Mouse (Mus musculus): Measurements from ENCODE around the gene BC051665. TPM values are rescaled to one million over a fixed set of nuclear protein-coding genes. Genes with fewer than 3 reads are reported as not detected.

BC051665 gene
- polyA plus RNA-seq, 1 experiment from 2014 or later = not detected

DNA sequence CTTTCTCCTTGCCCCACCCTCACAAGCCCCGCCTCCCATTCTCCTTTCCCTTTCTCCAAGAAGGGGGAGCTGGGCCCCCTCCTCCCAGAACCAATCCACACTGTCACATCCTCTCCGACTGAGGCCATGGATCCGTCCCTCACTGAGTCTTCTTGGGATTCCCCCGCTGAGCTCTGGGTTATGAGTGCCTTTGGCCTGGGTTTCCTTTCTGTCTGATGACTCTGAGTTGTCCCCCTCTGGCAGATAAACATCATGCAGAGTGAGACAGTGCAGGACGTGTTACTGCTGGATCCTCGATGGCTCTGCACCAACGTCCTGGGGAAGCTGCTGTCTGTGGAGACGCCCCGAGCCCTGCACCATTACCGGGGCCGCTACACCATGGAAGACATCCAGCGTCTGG, 25.8 kb downstream of the BC051665 start:
- Histone ChIP-seq H3K27ac (replicated peaks) (no peak overlapping the region), H3K9me3 (replicated peaks) (no peaks in the 10 kb centered on the region), H3K4me1 (replicated peaks) (no peaks in the 10 kb centered on the region), H3K9ac (no peak overlapping the region), H3K4me2 (no peak overlapping the region), H3K27me3 (no peaks in the 10 kb centered on the region), H3K4me3 (replicated peaks) (no peak overlapping the region), H3K36me3 (replicated peaks) (peaks cover 18% of the 10 kb centered on the region; the same call in 1 of the 2 replicates)
- WGBS (ENCODE audit: insufficient replicate concordance) = 78% methylated on average over 12 of the region's 12 CpGs
- ATAC-seq (ENCODE audit: insufficient read depth) = no peak

DNA sequence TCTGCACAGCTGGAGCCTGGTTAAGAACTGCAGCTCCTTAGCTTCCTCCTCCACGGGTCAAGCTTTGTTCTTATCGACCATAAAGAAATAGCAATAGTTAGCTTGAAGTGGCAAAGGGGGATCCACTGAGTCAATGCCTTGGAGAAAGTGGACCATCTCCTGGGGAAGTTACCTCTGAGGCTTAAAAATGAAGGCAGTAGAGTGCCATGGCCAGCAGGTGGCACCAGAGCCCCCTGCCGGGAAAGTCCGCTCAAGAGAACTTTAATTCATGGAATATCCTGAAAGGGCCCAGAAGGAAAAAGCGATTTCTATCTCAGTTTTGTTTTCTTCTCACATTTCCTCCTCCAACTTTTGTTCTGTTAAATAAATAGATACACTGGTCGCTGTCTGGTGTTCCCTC, 27.0 kb downstream of the BC051665 start:
- 35% methylated on average over 6 of the region's 6 CpGs for WGBS (ENCODE audit: insufficient replicate concordance)
- Histone ChIP-seq H3K27me3 (no peaks in the 10 kb centered on the region), H3K4me1 (replicated peaks) (no peaks in the 10 kb centered on the region), H3K27ac (replicated peaks) (no peak overlapping the region), H3K9ac (no peak overlapping the region), H3K36me3 (replicated peaks) (peaks cover 18% of the 10 kb centered on the region; the same call in 1 of the 2 replicates), H3K4me2 (no peak overlapping the region), H3K9me3 (replicated peaks) (no peaks in the 10 kb centered on the region), H3K4me3 (replicated peaks) (no peak overlapping the region)
- no peak for ATAC-seq (ENCODE audit: insufficient read depth)

DNA sequence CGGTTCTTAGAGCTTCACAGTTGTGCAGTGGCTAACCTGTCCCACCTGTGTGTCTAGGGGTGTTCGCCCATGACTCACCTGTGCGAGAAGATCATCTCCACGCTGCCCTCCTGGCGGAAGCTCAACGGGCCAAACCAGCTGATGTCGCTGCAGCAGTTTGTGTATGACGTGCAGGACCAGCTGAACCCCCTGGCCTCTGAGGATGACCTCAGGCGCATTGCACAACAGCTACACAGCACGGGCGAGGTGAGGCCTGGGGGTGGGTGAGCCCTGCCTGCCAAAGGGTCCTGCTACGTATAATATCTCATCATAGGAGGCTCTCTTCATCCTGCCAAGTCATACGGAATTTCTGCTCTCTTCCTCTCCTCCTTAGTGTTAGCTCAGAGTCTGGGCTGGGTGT, 28.9 kb downstream of the BC051665 start:
- Histone ChIP-seq H3K4me3 (replicated peaks) (no peak overlapping the region), H3K4me2 (no peak overlapping the region), H3K36me3 (replicated peaks) (peaks cover 34% of the 10 kb centered on the region), H3K9ac (no peak overlapping the region), H3K27me3 (no peaks in the 10 kb centered on the region), H3K27ac (replicated peaks) (no peak overlapping the region), H3K9me3 (replicated peaks) (no peaks in the 10 kb centered on the region), H3K4me1 (replicated peaks) (no peaks in the 10 kb centered on the region)
- no peak for ATAC-seq (ENCODE audit: insufficient read depth)
- WGBS (ENCODE audit: insufficient replicate concordance) = 70% methylated on average over 13 of the region's 13 CpGs

DNA sequence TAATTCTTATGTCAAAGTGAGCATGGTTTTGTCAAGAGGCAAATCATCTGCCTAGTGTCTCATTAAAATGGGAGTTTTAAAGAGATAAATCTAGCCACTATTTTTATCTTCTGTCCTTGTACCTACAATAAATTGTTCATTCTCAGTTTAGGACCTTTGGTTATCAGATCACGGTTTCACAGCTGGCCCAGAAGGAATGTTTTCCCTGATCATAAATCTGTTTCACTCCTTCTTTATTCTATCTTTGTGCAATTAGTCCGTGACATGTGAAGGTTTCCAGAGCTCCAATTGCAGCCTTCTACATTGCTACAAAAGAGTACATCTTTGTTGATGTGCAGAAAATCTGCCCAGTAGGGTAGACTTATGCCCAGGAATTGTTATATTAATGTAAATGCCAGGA, 30.9 kb downstream of the BC051665 start:
- Histone ChIP-seq H3K27me3 (no peaks in the 10 kb centered on the region), H3K4me2 (no peak overlapping the region), H3K9me3 (replicated peaks) (no peaks in the 10 kb centered on the region), H3K9ac (no peak overlapping the region), H3K4me1 (replicated peaks) (no peaks in the 10 kb centered on the region), H3K36me3 (replicated peaks) (peaks cover 31% of the 10 kb centered on the region), H3K27ac (replicated peaks) (no peak overlapping the region), H3K4me3 (replicated peaks) (no peak overlapping the region)
- no peak for ATAC-seq (ENCODE audit: insufficient read depth)
- WGBS (ENCODE audit: insufficient replicate concordance) = 48% methylated on average over 2 of the region's 2 CpGs

DNA sequence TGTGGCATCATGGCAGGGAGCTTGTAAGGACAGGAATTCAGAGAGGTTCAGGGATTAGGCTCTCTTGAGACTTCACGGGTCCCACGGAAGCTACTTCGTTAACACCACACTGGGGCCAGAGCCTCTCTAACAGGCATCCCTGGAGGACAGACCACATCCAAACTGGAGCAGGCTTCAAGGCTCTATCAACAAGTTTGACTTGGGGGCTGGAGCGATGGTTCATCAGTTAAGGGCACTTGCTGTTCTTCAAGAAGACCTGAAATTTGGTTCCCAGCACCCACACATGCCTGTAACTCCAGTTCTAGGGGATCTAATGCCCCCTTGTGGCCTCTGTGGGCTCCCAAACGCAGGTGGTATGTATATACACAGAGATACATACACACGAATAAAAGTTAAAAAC, 32.9 kb downstream of the BC051665 start:
- H3K4me3 ChIP-seq (replicated peaks) = no peak overlapping the region
- no peak overlapping the region for H3K9ac ChIP-seq
- no peak overlapping the region for H3K4me2 ChIP-seq
- no peak overlapping the region for H3K27ac ChIP-seq (replicated peaks)
- H3K27me3 ChIP-seq = no peaks in the 10 kb centered on the region
- no peaks in the 10 kb centered on the region for H3K9me3 ChIP-seq (replicated peaks)
- no peaks in the 10 kb centered on the region for H3K4me1 ChIP-seq (replicated peaks)
- WGBS (ENCODE audit: insufficient replicate concordance) = 84% methylated on average over 6 of the region's 6 CpGs
- ATAC-seq (ENCODE audit: insufficient read depth) = no peak
- peaks cover 38% of the 10 kb centered on the region for H3K36me3 ChIP-seq (replicated peaks)

DNA sequence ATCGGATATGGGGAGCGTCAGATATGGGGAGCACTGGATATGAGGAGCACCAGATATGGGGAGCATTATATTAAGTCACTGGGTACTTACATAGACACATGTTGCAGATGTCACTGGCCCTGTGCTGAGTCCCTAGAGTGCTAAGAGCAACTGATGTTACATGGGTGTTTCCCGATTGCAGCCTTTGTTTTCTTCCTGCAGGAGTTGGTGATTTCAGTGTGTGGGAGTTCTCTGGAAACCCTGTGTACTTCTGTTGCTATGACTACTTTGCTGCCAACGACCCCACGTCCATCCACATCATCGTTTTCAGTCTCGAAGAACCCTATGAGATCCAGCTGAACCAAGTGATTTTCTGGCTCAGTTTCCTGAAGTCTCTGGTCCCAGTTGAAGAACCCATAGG, 35.2 kb downstream of the BC051665 start:
- H3K4me1 ChIP-seq (replicated peaks) = peaks cover 16% of the 10 kb centered on the region
- no peak overlapping the region for H3K4me2 ChIP-seq
- H3K9ac ChIP-seq = no peak overlapping the region
- H3K36me3 ChIP-seq (replicated peaks) = peaks cover 46% of the 10 kb centered on the region
- H3K27ac ChIP-seq (replicated peaks) = no peak overlapping the region
- no peaks in the 10 kb centered on the region for H3K9me3 ChIP-seq (replicated peaks)
- WGBS (ENCODE audit: insufficient replicate concordance) = 71% methylated on average over 7 of the region's 7 CpGs
- no peak overlapping the region for H3K4me3 ChIP-seq (replicated peaks)
- no peak for ATAC-seq (ENCODE audit: insufficient read depth)
- no peaks in the 10 kb centered on the region for H3K27me3 ChIP-seq

DNA sequence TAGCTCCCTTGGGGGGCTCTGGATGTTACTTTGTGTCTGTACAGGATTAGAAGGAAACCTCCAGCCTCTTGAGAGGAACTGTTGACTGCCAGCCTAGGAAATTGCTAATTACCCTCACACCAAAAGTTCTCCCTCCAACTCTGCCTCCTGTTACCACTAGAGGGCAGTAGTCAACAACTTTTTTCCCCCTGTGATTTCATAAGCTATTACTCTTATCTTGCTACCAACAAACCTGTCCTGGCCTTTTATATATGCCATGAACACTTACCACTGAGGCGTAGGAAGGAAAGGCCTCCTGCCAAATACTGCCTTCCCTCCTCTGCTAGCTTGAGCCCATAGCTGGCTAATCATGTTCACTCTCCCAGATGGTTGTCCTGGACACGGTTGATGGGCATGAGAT, 37.6 kb downstream of the BC051665 start:
- H3K9ac ChIP-seq = no peak overlapping the region
- H3K4me2 ChIP-seq = no peak overlapping the region
- no peak overlapping the region for H3K27ac ChIP-seq (replicated peaks)
- H3K9me3 ChIP-seq (replicated peaks) = no peaks in the 10 kb centered on the region
- 67% methylated on average over 2 of the region's 2 CpGs for WGBS (ENCODE audit: insufficient replicate concordance)
- H3K4me3 ChIP-seq (replicated peaks) = no peak overlapping the region
- no peak for ATAC-seq (ENCODE audit: insufficient read depth)
- H3K4me1 ChIP-seq (replicated peaks) = peaks cover 40% of the 10 kb centered on the region
- H3K27me3 ChIP-seq = no peaks in the 10 kb centered on the region
- peaks cover 41% of the 10 kb centered on the region for H3K36me3 ChIP-seq (replicated peaks)

DNA sequence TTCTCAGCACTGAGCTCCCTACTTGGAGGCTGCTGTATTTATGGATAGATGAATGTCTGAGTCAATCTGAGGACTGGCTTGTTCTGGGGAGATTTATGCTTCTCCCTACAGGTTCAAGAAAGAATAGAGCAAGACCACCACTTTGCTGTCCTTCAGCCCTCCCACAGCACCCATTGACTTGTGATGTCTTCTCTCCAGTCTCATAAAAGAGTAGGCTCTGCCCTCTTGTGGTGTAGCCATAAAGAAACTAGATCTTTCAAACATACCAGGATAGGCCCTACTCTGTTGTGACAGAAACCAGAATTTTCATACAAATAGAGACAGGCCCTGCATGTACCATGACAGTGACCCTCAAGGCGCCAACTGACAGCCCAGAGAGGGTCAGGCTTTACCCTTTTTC, 39.0 kb downstream of the BC051665 start:
- Histone ChIP-seq H3K27ac (replicated peaks) (no peak overlapping the region), H3K27me3 (no peaks in the 10 kb centered on the region), H3K9ac (no peak overlapping the region), H3K4me2 (no peak overlapping the region), H3K36me3 (replicated peaks) (peaks cover 28% of the 10 kb centered on the region), H3K9me3 (replicated peaks) (no peaks in the 10 kb centered on the region), H3K4me3 (replicated peaks) (no peak overlapping the region), H3K4me1 (replicated peaks) (peaks cover 53% of the 10 kb centered on the region)
- no peak for ATAC-seq (ENCODE audit: insufficient read depth)
- 72% methylated on average over 1 of the region's 1 CpGs for WGBS (ENCODE audit: insufficient replicate concordance)

DNA sequence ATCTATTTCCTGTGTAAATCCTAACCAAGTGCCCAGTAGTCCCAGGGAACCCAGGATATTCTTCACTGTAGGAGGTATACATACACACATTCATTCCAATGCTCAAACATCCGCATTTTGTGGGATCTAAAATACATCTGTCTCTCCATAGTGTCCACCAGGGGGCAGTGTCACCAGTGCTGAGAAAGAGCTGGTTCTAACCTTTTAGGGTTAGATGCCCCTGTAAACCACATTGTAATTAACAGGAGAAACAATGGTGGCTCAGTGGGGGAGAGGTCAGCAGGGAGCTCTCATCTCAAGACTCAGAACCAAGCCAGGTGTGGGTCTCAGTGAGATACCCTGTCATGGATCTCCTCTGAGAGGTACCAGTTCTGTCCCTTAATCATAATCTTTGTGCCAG, 39.9 kb downstream of the BC051665 start:
- Histone ChIP-seq H3K27me3 (no peaks in the 10 kb centered on the region), H3K27ac (replicated peaks) (no peak overlapping the region), H3K9me3 (replicated peaks) (no peaks in the 10 kb centered on the region), H3K4me3 (replicated peaks) (no peak overlapping the region), H3K9ac (no peak overlapping the region), H3K4me2 (no peak overlapping the region), H3K4me1 (replicated peaks) (peaks cover 55% of the 10 kb centered on the region), H3K36me3 (replicated peaks) (peaks cover 26% of the 10 kb centered on the region)
- 40% methylated on average over 1 of the region's 1 CpGs for WGBS (ENCODE audit: insufficient replicate concordance)
- ATAC-seq (ENCODE audit: insufficient read depth) = no peak

DNA sequence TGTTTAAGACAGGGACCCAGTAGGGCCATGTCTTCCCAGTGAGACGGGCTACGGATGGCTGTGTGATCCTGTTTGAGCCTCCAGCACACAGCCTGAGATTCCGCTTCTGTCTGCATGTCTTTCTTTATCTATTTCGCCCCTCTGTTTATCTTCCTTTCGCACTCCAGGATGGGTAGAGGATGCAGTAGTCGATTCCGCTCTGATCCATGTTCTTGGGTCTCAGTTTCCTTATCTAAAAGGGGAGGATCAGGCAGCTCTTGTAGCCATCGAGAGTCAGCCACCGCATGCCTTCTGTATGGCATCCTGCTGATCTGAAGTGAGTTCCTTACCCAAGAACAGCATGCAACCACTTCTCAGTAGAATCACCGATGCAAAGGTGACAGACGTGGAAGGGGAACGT, 40.8 kb downstream of the BC051665 start:
- ATAC-seq (ENCODE audit: insufficient read depth) = peak; percentile 66
- no peaks in the 10 kb centered on the region for H3K27me3 ChIP-seq
- H3K4me1 ChIP-seq (replicated peaks) = peaks cover 55% of the 10 kb centered on the region
- no peaks in the 10 kb centered on the region for H3K9me3 ChIP-seq (replicated peaks)
- peak overlapping the region; percentile 70 for H3K27ac ChIP-seq (replicated peaks)
- H3K9ac ChIP-seq = no peak overlapping the region
- WGBS (ENCODE audit: insufficient replicate concordance) = 39% methylated on average over 12 of the region's 12 CpGs
- H3K4me2 ChIP-seq = peak overlapping the region; percentile 43
- peaks cover 21% of the 10 kb centered on the region for H3K36me3 ChIP-seq (replicated peaks)
- H3K4me3 ChIP-seq (replicated peaks) = no peak overlapping the region

DNA sequence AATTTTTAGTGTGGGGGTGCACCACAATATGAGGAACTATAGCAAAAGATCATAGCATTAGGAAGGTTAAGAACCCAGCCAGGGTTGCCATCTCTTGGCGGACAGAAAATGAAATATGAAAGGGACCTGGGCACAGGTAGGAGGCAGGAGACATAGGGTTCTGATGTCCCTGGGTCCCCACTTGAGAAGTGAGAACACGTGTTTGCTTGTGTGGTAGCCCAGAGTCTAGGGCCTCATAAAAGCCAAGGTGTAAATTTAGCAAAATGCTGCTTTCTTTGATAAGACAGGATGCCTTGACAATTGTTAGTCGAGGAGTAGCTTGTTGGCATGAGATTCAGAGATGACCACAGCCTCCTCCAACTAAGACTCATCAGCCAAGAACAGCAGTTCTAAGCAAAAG, 41.4 kb downstream of the BC051665 start:
- Histone ChIP-seq H3K4me3 (replicated peaks) (no peak overlapping the region), H3K4me1 (replicated peaks) (peaks cover 55% of the 10 kb centered on the region), H3K27ac (replicated peaks) (peak overlapping the region; percentile 70; the same call in 1 of the 2 replicates), H3K36me3 (replicated peaks) (peaks cover 28% of the 10 kb centered on the region), H3K9me3 (replicated peaks) (no peaks in the 10 kb centered on the region), H3K27me3 (no peaks in the 10 kb centered on the region), H3K9ac (no peak overlapping the region), H3K4me2 (peak overlapping the region; percentile 43)
- no peak for ATAC-seq (ENCODE audit: insufficient read depth)
- WGBS (ENCODE audit: insufficient replicate concordance) = 43% methylated on average over 3 of the region's 3 CpGs

DNA sequence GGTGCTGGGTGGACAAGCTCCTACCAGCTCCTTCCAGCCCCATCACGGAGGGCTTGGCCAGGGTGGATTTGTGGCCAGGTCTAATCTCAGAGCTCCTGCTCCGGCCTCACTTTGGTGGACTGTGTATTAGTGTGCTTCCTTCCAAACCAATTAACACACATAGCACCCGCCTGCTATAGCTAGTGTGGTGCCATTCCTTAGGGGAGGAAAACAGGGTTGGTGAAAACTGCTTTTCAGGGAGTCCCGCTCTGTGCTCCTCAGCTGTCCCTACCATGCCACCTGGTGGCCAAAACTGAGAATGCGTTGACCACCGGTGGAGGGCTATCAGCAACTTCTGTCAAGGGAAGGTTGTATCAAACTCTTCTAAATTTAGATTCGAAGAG, 42.1 kb downstream of the BC051665 start:
- H3K36me3 ChIP-seq (replicated peaks) = peaks cover 26% of the 10 kb centered on the region
- H3K4me2 ChIP-seq = peak overlapping the region; percentile 59
- no peaks in the 10 kb centered on the region for H3K27me3 ChIP-seq
- H3K4me1 ChIP-seq (replicated peaks) = peaks cover 55% of the 10 kb centered on the region
- no peaks in the 10 kb centered on the region for H3K9me3 ChIP-seq (replicated peaks)
- ATAC-seq (ENCODE audit: insufficient read depth) = peak; percentile 29
- H3K4me3 ChIP-seq (replicated peaks) = no peak overlapping the region
- 0 out of 2 replicates have a peak overlapping the region, but pooled peaks have one; percentile 7 for H3K9ac ChIP-seq
- H3K27ac ChIP-seq (replicated peaks) = peak overlapping the region; percentile 83
- WGBS (ENCODE audit: insufficient replicate concordance) = 19% methylated on average over 7 of the region's 7 CpGs

Data from liver, embryonic 15.5 days (tissue).